Mouse (Mus musculus): ENCODE data around the gene Eif2d. TPM values are rescaled to one million over a fixed set of nuclear protein-coding genes. Genes with fewer than 3 reads are reported as not detected.

Eif2d gene
- polyA plus RNA-seq, 1 experiment from 2014 or later, result 32.3 TPM

- WGBS (ENCODE audit: insufficient replicate concordance), result 58% methylated on average over 4 of the region's 4 CpGs
- ATAC-seq (ENCODE audit: low read depth), result no peak
Observed at GRCm38 (mm10) chr1:131201391-131201790, 48.4 kb downstream of the Eif2d start.

DNA sequence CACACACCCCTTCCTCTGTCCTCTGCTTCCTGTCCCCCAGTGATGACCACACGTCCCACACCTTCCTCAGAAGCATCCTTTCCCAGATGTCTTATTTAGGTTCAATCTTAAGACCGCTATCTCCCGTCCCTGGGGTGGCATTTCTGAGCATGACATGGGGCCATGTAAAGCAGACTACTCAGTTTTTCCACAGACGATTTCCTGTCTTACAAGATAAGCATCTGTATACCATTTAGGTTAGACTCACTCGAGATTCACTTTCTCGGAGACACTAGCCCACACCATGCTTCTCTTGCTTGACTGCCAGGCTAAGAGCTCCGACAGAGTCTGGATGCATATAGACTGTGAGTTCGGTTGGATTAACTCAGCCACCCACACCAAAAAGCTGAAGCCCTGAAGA is 51.5 kb downstream of the Eif2d start:
- DNase-seq, result no peak
- no peak overlapping the region for H3K9ac ChIP-seq

More at GRCm38 (mm10) chr1:131201391-131201790, 48.4 kb downstream of the Eif2d start:
- Histone ChIP-seq H3K27me3 (no peaks in the 10 kb centered on the region), H3K4me2 (no peak overlapping the region), H3K4me3 (replicated peaks) (no peak overlapping the region), H3K4me1 (replicated peaks) (peaks cover 33% of the 10 kb centered on the region), H3K9ac (no peak overlapping the region), H3K36me3 (no peaks in the 10 kb centered on the region), H3K9me3 (replicated peaks) (no peaks in the 10 kb centered on the region), H3K27ac (no peak overlapping the region)
- no peak for DNase-seq

DNA sequence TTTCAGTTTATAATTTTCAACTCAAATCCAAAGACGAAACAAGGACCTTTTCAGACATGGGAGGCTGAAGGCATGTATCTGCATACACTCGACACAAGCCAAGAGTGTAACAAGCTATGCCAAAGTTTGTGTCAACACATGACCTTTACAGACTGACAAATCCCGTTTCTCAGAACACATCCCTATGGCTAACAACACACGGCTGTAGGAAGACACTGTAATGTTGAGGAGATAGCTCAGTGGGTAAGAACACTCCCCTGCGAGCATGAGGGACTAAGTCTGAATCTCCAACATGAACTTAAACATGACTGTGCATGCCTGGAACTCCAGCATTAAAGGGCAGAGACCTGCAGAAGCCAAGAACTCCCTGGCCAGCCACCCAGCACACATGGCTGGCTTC is 53.4 kb downstream of the Eif2d start:
- Histone ChIP-seq H3K9me3 (replicated peaks) (no peaks in the 10 kb centered on the region), H3K4me1 (replicated peaks) (peaks cover 2% of the 10 kb centered on the region; the same call in 1 of the 2 replicates), H3K27me3 (no peaks in the 10 kb centered on the region), H3K36me3 (no peaks in the 10 kb centered on the region), H3K27ac (no peak overlapping the region), H3K4me2 (no peak overlapping the region), H3K9ac (no peak overlapping the region), H3K4me3 (replicated peaks) (no peak overlapping the region)
- 54% methylated on average over 5 of the region's 5 CpGs for WGBS (ENCODE audit: insufficient replicate concordance)
- ATAC-seq (ENCODE audit: low read depth) (no peak), DNase-seq (no peak)

More for the DNA sequence above, 51.5 kb downstream of the Eif2d start:
- Histone ChIP-seq H3K27ac (no peak overlapping the region), H3K4me1 (replicated peaks) (peaks cover 17% of the 10 kb centered on the region), H3K4me3 (replicated peaks) (no peak overlapping the region), H3K9me3 (replicated peaks) (no peaks in the 10 kb centered on the region), H3K36me3 (no peaks in the 10 kb centered on the region), H3K4me2 (no peak overlapping the region), H3K27me3 (no peaks in the 10 kb centered on the region)
- ATAC-seq (ENCODE audit: low read depth), result no peak
- 37% methylated on average over 8 of the region's 8 CpGs for WGBS (ENCODE audit: insufficient replicate concordance)

DNA sequence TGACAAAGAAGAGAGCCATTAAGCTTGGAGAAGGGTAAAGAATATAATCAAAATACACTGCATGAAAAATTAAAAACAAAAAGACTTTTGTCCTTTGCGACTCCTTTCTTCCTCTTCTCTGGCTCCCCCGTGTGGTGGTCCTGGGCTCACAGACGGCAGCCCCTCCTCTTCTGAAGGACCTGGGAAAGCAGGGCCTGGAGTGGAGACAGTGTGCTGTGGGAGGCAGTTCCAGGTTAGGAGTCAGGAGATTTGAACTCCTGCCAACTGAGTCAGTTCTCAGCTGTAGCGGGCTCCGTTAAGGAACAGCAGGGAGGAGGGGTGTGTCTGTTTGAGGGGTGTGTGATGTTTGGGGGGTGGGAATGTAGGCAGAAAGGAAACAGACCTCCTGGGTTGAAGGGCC is 54.5 kb downstream of the Eif2d start:
- Histone ChIP-seq H3K9ac (no peak overlapping the region), H3K36me3 (no peaks in the 10 kb centered on the region), H3K4me1 (replicated peaks) (0 out of 2 replicates have a peak, but pooled peaks cover 5% of the 10 kb centered on the region), H3K27ac (no peak overlapping the region), H3K4me2 (no peak overlapping the region), H3K4me3 (replicated peaks) (no peak overlapping the region), H3K27me3 (no peaks in the 10 kb centered on the region), H3K9me3 (replicated peaks) (no peaks in the 10 kb centered on the region)
- WGBS (ENCODE audit: insufficient replicate concordance), result 11% methylated on average over 5 of the region's 5 CpGs
- DNase-seq (peak; percentile 15), ATAC-seq (ENCODE audit: low read depth) (no peak)

DNA sequence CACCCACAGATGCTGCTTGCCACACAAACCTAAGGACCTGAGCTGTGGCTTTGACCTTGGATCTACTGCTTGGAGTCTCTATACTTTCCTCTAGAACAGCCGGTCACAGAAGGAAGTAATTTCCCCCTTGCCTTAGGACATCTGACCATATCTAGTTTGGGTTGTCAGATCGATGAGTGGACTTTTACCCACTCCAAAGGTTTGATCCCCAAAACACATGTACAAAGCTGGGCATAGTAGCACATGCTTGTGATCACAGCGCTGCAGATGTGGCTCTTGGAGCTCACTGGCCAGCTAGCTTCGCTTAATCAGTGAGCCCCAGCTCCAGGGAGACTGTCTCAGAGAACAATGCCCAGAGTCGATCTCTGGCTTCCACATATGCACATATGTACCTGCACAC is 55.1 kb downstream of the Eif2d start:
- ATAC-seq (ENCODE audit: low read depth), result no peak
- Histone ChIP-seq H3K4me1 (replicated peaks) (0 out of 2 replicates have a peak, but pooled peaks cover 6% of the 10 kb centered on the region), H3K36me3 (no peaks in the 10 kb centered on the region), H3K27ac (no peak overlapping the region), H3K9ac (no peak overlapping the region), H3K4me3 (replicated peaks) (no peak overlapping the region), H3K27me3 (no peaks in the 10 kb centered on the region), H3K9me3 (replicated peaks) (no peaks in the 10 kb centered on the region), H3K4me2 (no peak overlapping the region)
- WGBS (ENCODE audit: insufficient replicate concordance), result 76% methylated on average over 5 of the region's 5 CpGs
- no peak for DNase-seq

GRCm38 (mm10) chr1:131208800-131209199 is 55.8 kb downstream of the Eif2d start:
- H3K27me3 ChIP-seq, result no peaks in the 10 kb centered on the region
- no peaks in the 10 kb centered on the region for H3K36me3 ChIP-seq
- DNase-seq (no peak), ATAC-seq (ENCODE audit: low read depth) (no peak)
- 0 out of 2 replicates have a peak, but pooled peaks cover 7% of the 10 kb centered on the region for H3K4me1 ChIP-seq (replicated peaks)
- WGBS (ENCODE audit: insufficient replicate concordance), result 85% methylated on average over 6 of the region's 6 CpGs
- no peak overlapping the region for H3K4me2 ChIP-seq
- H3K4me3 ChIP-seq (replicated peaks), result no peak overlapping the region
- no peak overlapping the region for H3K9ac ChIP-seq
- H3K27ac ChIP-seq, result no peak overlapping the region
- H3K9me3 ChIP-seq (replicated peaks), result no peaks in the 10 kb centered on the region

- Histone ChIP-seq H3K4me3 (replicated peaks) (no peak overlapping the region), H3K27ac (no peak overlapping the region), H3K9ac (no peak overlapping the region), H3K4me2 (no peak overlapping the region), H3K36me3 (no peaks in the 10 kb centered on the region), H3K27me3 (no peaks in the 10 kb centered on the region), H3K9me3 (replicated peaks) (no peaks in the 10 kb centered on the region), H3K4me1 (replicated peaks) (0 out of 2 replicates have a peak, but pooled peaks cover 7% of the 10 kb centered on the region)
- ATAC-seq (ENCODE audit: low read depth), result no peak
- WGBS (ENCODE audit: insufficient replicate concordance), result 71% methylated on average over 8 of the region's 8 CpGs
- DNase-seq, result no peak
Observed at GRCm38 (mm10) chr1:131209971-131210426, 57.0 kb downstream of the Eif2d start.

GRCm38 (mm10) chr1:131211655-131212054 is 58.7 kb downstream of the Eif2d start:
- Histone ChIP-seq H3K9ac (no peak overlapping the region), H3K27me3 (no peaks in the 10 kb centered on the region), H3K4me1 (replicated peaks) (0 out of 2 replicates have a peak, but pooled peaks cover 7% of the 10 kb centered on the region), H3K36me3 (no peaks in the 10 kb centered on the region), H3K9me3 (replicated peaks) (no peaks in the 10 kb centered on the region), H3K27ac (no peak overlapping the region), H3K4me3 (replicated peaks) (no peak overlapping the region), H3K4me2 (no peak overlapping the region)
- ATAC-seq (ENCODE audit: low read depth) (no peak), DNase-seq (no peak)
- 63% methylated on average over 1 of the region's 1 CpGs for WGBS (ENCODE audit: insufficient replicate concordance)

DNA sequence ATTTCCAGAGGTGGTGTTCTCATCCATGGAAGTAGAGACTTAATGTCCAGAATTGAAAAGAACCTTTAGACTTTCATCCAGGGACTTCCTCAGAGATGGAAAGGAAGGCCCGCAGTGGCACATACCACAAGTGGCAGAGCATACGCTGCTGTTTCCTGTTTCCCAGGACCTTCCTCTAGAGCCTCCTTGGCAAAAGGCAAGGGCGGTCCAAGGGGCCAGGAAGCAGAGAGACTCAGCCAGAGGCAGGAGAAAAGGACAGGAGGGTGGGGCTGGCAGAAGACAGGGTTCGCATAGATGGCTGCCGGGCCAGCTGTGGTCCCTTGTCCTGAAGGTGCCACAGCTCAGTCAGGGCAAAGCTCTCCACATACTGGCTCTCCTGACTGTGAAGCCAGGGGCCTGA is 60.0 kb downstream of the Eif2d start:
- DNase-seq, result no peak
- no peak for ATAC-seq (ENCODE audit: low read depth)
- no peaks in the 10 kb centered on the region for H3K9me3 ChIP-seq (replicated peaks)
- 39% methylated on average over 5 of the region's 5 CpGs for WGBS (ENCODE audit: insufficient replicate concordance)
- no peak overlapping the region for H3K4me2 ChIP-seq
- no peaks in the 10 kb centered on the region for H3K36me3 ChIP-seq
- H3K27ac ChIP-seq, result no peak overlapping the region
- 0 out of 2 replicates have a peak, but pooled peaks cover 7% of the 10 kb centered on the region for H3K4me1 ChIP-seq (replicated peaks)
- H3K27me3 ChIP-seq, result no peaks in the 10 kb centered on the region
- no peak overlapping the region for H3K4me3 ChIP-seq (replicated peaks)
- H3K9ac ChIP-seq, result no peak overlapping the region

DNA sequence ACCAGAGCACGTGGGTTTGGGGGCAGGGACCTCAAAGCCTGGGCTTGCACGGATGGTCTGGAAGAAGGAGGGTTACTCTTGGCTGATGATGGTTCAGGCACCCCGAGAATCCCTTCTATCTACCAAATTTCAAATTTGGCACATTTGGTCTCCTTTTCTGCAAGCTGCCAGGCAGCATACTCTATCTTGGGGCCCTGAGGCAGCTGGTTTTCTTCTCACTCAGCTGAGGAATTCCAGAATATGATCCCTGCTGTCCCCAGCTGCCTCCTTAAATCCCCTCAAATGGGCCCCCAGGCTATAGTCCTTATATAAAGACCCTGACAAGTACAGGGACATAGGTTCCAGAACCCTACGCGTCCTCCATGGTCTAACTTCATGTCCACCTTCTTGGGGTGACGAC is 60.4 kb downstream of the Eif2d start:
- H3K27ac ChIP-seq, result no peak overlapping the region
- no peak overlapping the region for H3K4me2 ChIP-seq
- no peak overlapping the region for H3K4me3 ChIP-seq (replicated peaks)
- H3K36me3 ChIP-seq, result no peaks in the 10 kb centered on the region
- ATAC-seq (ENCODE audit: low read depth) (no peak), DNase-seq (no peak)
- 0 out of 2 replicates have a peak, but pooled peaks cover 7% of the 10 kb centered on the region for H3K4me1 ChIP-seq (replicated peaks)
- H3K9me3 ChIP-seq (replicated peaks), result no peaks in the 10 kb centered on the region
- no peak overlapping the region for H3K9ac ChIP-seq
- no peaks in the 10 kb centered on the region for H3K27me3 ChIP-seq
- WGBS (ENCODE audit: insufficient replicate concordance), result 61% methylated on average over 6 of the region's 6 CpGs

GRCm38 (mm10) chr1:131218933-131219332 is 66.0 kb downstream of the Eif2d start:
- DNase-seq, result no peak

GRCm38 (mm10) chr1:131221822-131222590 is 69.0 kb downstream of the Eif2d start:
- H3K9me3 ChIP-seq (replicated peaks), result no peaks in the 10 kb centered on the region
- no peak overlapping the region for H3K27ac ChIP-seq
- WGBS (ENCODE audit: insufficient replicate concordance), result 61% methylated on average over 13 of the region's 13 CpGs
- H3K4me1 ChIP-seq (replicated peaks), result no peaks in the 10 kb centered on the region
- DNase-seq, result no peak
- no peak overlapping the region for H3K4me3 ChIP-seq (replicated peaks)
- H3K36me3 ChIP-seq, result no peaks in the 10 kb centered on the region
- no peak for ATAC-seq (ENCODE audit: low read depth)
- 0 out of 2 replicates have a peak, but pooled peaks cover 3% of the 10 kb centered on the region for H3K27me3 ChIP-seq
- no peak overlapping the region for H3K4me2 ChIP-seq
- H3K9ac ChIP-seq, result no peak overlapping the region

More at GRCm38 (mm10) chr1:131218933-131219332, 66.0 kb downstream of the Eif2d start:
- no peak overlapping the region for H3K27ac ChIP-seq
- H3K4me2 ChIP-seq, result no peak overlapping the region
- H3K36me3 ChIP-seq, result no peaks in the 10 kb centered on the region
- H3K9me3 ChIP-seq (replicated peaks), result no peaks in the 10 kb centered on the region
- 45% methylated on average over 11 of the region's 11 CpGs for WGBS (ENCODE audit: insufficient replicate concordance)
- H3K9ac ChIP-seq, result no peak overlapping the region
- H3K27me3 ChIP-seq, result no peaks in the 10 kb centered on the region
- no peak for ATAC-seq (ENCODE audit: low read depth)
- no peak overlapping the region for H3K4me3 ChIP-seq (replicated peaks)
- H3K4me1 ChIP-seq (replicated peaks), result no peaks in the 10 kb centered on the region
